Mouse (Mus musculus): ENCODE measurements around the gene Mapkap1.

GRCm38 (mm10) chr2:34553580-34554231, 147.1 kb downstream of the Mapkap1 start:
- no peak for TF ChIP-seq POLR2A (IDR thresholded peaks at IDR 0.05; ENCODE audit: control insufficient read depth, low read depth, low read length)
- TF ChIP-seq CTCF (IDR thresholded peaks at IDR 0.05; ENCODE audit: control insufficient read depth, insufficient read depth, insufficient replicate concordance, low read depth, low read length) = no peak
